Mouse (Mus musculus): ENCODE data around the gene Gm436.

Gene Gm436

GRCm38 (mm10) chr4:144686268-144686667, at the start of gene Gm436:
Gene Gm436 (minus strand): TSS chr4:144686368.
- DNase-seq (ENCODE audit: extremely low read depth, insufficient read length, low spot score), result no peak

- DNase-seq (ENCODE audit: extremely low read depth, insufficient read length, low spot score), result no peak
These were observed 35.1 kb upstream of the Gm436 start, which contains the start of gene Gm13178 for GRCm38 (mm10) chr4:144721304-144721703. Gene Gm13178 (minus strand): TSS chr4:144721404.

- no peak for DNase-seq (ENCODE audit: extremely low read depth, insufficient read length, low spot score)
These were observed 33.5 kb upstream of the Gm436 start for GRCm38 (mm10) chr4:144719691-144720090.

- DNase-seq (ENCODE audit: extremely low read depth, insufficient read length, low spot score), result no peak
These were observed 32.1 kb upstream of the Gm436 start for GRCm38 (mm10) chr4:144718288-144718687.

GRCm38 (mm10) chr4:144638263-144638662, 47.9 kb downstream of the Gm436 start:
- no peak for DNase-seq (ENCODE audit: extremely low read depth, insufficient read length, low spot score)

Measured in 3134 (cell line).